Mouse (Mus musculus) left cerebral cortex, adult 2 months (tissue): ENCODE measurements at regions not wholly inside any gene's neighbourhood (a gene's known extent, or its start where the extent isn't known, plus 50 kb on each side); places are given as distances from the start of the nearest gene placed in this dataset.

Experiments
- DNase-seq, 2 experiments: peaks; one replicate each; pipeline ENCODE4 v3.0.0; 2021 to 2022; ENCODE audit warnings: low spot score in 2 of 2, mixed read lengths in 1 of 2; ENCODE audit errors: extremely low spot score in 1 of 2
- H3K27ac ChIP-seq: fragments of 200-600 bp; 2 replicates; pipeline ENCODE4 v1.8.1; 2022
- H3K4me3 ChIP-seq: fragments of 200-600 bp; 2 replicates; pipeline ENCODE4 v1.8.1; 2022
- CTCF ChIP-seq: fragments of 200-600 bp; IDR thresholded peaks from 2 replicates; pipeline ENCODE4 v1.8.1; 2022; ENCODE audit warnings: antibody characterized with exemption, mild to moderate bottlenecking, moderate library complexity
- intact Hi-C: fragments of 180-260 bp; cut with DNase I; formaldehyde crosslinking; loops from one replicate; pipeline ENCODE4 v1.15.1; 2025

- DNase-seq: no peak
- H3K4me3 ChIP-seq: no peak overlapping the region
- TF ChIP-seq CTCF: peak; percentile 54
- no peak overlapping the region for H3K27ac ChIP-seq
- intact Hi-C loops: no loop called here
Observed at GRCm38 (mm10) chr16:9310744-9311143, 480.8 kb downstream of the 1810013L24Rik start.

GRCm38 (mm10) chr16:9335626-9336025 is 505.7 kb downstream of the 1810013L24Rik start:
- DNase-seq: no peak
- H3K4me3 ChIP-seq: no peak overlapping the region
- H3K27ac ChIP-seq: no peak overlapping the region
- TF ChIP-seq CTCF: no peak
- intact Hi-C loops: no loop called here

- TF ChIP-seq CTCF: no peak
- H3K4me3 ChIP-seq: no peak overlapping the region
- no peak overlapping the region for H3K27ac ChIP-seq
- intact Hi-C loops: no loop called here
- DNase-seq: no peak
Observed at GRCm38 (mm10) chr16:9336063-9336462, 506.2 kb downstream of the 1810013L24Rik start.

GRCm38 (mm10) chr16:9339456-9339855 is 509.6 kb downstream of the 1810013L24Rik start:
- H3K4me3 ChIP-seq: no peak overlapping the region
- no peak for TF ChIP-seq CTCF
- intact Hi-C loops: no loop called here

GRCm38 (mm10) chr16:9341245-9341644 is 511.3 kb downstream of the 1810013L24Rik start:
- no peak for DNase-seq
- TF ChIP-seq CTCF: no peak
- H3K4me3 ChIP-seq: no peak overlapping the region
- intact Hi-C loops: no loop called here
- no peak overlapping the region for H3K27ac ChIP-seq

More at GRCm38 (mm10) chr16:9339456-9339855, 509.6 kb downstream of the 1810013L24Rik start:
- H3K27ac ChIP-seq: no peak overlapping the region
- no peak for DNase-seq

- intact Hi-C loops: no loop called here
- Histone ChIP-seq H3K27ac (no peak overlapping the region), H3K4me3 (no peak overlapping the region)
- TF ChIP-seq CTCF: no peak
- DNase-seq: no peak
Observed at GRCm38 (mm10) chr16:9353811-9354210, 523.9 kb downstream of the 1810013L24Rik start.

- intact Hi-C loops: no loop called here
- Histone ChIP-seq H3K27ac (no peak overlapping the region), H3K4me3 (no peak overlapping the region)
- no peak for DNase-seq
- TF ChIP-seq CTCF: no peak
Observed at GRCm38 (mm10) chr16:9354331-9355030, 524.6 kb downstream of the 1810013L24Rik start.

- TF ChIP-seq CTCF: no peak
- Histone ChIP-seq H3K27ac (no peak overlapping the region), H3K4me3 (no peak overlapping the region)
- intact Hi-C loops: no loop called here
- no peak for DNase-seq
Observed at GRCm38 (mm10) chr16:9358651-9359050, 528.8 kb downstream of the 1810013L24Rik start.

GRCm38 (mm10) chr16:9359399-9360135 is 529.7 kb downstream of the 1810013L24Rik start:
- H3K4me3 ChIP-seq: no peak overlapping the region
- TF ChIP-seq CTCF: no peak
- intact Hi-C loops: loop anchor here (5.0 kb wide), 2 partner anchors 72 to 93 kb away; no protein-coding TSS in a partner anchor
- no peak overlapping the region for H3K27ac ChIP-seq
- DNase-seq: no peak

- intact Hi-C loops: loop anchor here (5.0 kb wide), 2 partner anchors 73 to 92 kb away; no protein-coding TSS in a partner anchor
- TF ChIP-seq CTCF: no peak
- peak in 1 of 2 experiments; percentile 51 for DNase-seq
- Histone ChIP-seq H3K27ac (peak overlapping the region; percentile 63; the same call in 1 of the 2 replicates), H3K4me3 (no peak overlapping the region)
Observed at GRCm38 (mm10) chr16:9360741-9361255, 530.9 kb downstream of the 1810013L24Rik start.

GRCm38 (mm10) chr16:9362116-9362515 is 532.2 kb downstream of the 1810013L24Rik start:
- no peak; the same call in 1 of the 2 replicates for TF ChIP-seq CTCF
- intact Hi-C loops: loop anchor here (5.0 kb wide), 2 partner anchors 75 to 90 kb away; no protein-coding TSS in a partner anchor

GRCm38 (mm10) chr16:9364105-9364504 is 534.2 kb downstream of the 1810013L24Rik start:
- no peak for TF ChIP-seq CTCF
- DNase-seq: no peak
- Histone ChIP-seq H3K4me3 (no peak overlapping the region), H3K27ac (no peak overlapping the region)
- intact Hi-C loops: loop anchor here (5.0 kb wide), 2 partner anchors 77 to 88 kb away; no protein-coding TSS in a partner anchor

More at GRCm38 (mm10) chr16:9362116-9362515, 532.2 kb downstream of the 1810013L24Rik start:
- Histone ChIP-seq H3K4me3 (no peak overlapping the region), H3K27ac (peak overlapping the region; percentile 63)
- peak; percentile 14 to 19 for DNase-seq
